Mouse (Mus musculus) urinary bladder, postnatal 4 days (tissue): ENCODE results near the gene Rpl7l1.

Source experiments
- DNase-seq, 2 experiments: peaks; one replicate each; pipeline ENCODE4 v3.0.0; 2021 to 2022; ENCODE audit warnings: low spot score in 2 of 2

Gene Rpl7l1

DNA sequence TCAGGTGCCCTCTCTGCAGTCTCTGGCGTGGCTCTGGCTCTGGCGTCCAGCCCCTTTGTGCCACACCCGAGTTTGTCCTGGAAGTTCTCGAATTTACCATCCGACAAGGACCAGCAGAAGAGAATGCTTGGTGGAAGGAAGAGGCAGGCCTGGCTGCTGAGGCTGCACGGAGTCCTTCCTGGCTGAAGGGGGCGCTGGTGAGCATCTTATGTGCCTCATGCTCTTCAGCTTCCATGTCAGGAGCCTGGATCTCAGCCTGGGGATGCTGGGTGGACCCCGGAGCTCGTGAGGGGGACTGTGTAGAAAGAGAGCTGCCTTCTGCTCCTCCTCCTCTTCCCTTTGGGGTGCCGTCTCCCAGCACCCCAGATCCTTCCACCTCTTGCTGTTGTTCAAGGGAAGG, 46.3 kb downstream of the Rpl7l1 start:
- no peak for DNase-seq

DNA sequence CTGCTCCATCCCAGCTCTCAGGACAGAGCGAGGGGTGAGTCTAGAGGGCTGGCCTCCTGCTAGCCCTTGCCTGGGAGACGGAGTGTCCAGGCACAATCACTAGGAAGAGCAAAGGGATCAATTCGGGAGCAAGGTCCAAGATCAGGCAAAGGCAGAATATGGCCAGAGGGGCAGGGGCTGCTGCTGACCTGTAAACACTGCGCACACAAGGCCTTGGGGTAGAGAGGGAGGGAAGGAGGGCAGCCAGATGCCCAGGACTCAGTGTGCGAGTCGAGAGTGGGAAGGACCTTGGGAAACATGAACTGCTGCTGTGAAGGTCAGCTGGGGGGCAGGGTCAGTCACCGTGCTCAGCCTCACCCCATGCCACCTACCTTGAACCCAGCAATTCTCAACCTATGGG, 47.2 kb downstream of the Rpl7l1 start:
- no peak for DNase-seq

- DNase-seq = no peak
Observed at GRCm38 (mm10) chr17:46734055-46734454, 48.4 kb downstream of the Rpl7l1 start.

DNA sequence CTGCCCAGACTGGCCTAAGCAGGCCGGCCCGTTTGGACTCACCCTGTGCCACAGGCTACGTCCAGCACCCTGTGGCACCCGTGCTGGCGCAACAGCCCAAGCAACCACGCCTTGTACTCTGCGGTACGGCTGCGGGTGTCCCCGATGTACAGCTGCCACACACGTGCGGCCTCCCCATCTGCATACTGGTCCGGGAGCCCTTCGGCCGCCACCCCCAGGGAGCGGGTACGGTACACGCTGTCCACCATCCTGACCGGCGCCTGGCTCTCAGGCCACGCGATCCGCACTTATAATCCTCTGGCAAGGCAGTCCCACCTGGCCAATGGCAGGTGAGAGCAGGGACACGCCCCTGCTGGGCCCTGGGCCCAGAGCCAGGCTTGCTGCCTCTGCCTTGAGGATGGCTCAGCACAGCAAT, 53.6 kb downstream of the Rpl7l1 start, which contains the start of gene Gnmt:
Gene Gnmt, minus strand, starts transcription at position 265 of the 415 bp plus-strand sequence.
- no peak for DNase-seq

- DNase-seq = no peak
Observed at GRCm38 (mm10) chr17:46728496-46728895, 54.0 kb downstream of the Rpl7l1 start.

- DNase-seq = no peak
Observed at GRCm38 (mm10) chr17:46728021-46728420, 54.5 kb downstream of the Rpl7l1 start.

- no peak for DNase-seq
Observed at GRCm38 (mm10) chr17:46727271-46727670, 55.2 kb downstream of the Rpl7l1 start.

- DNase-seq = no peak
Observed at GRCm38 (mm10) chr17:46725731-46726645, 56.5 kb downstream of the Rpl7l1 start.

DNA sequence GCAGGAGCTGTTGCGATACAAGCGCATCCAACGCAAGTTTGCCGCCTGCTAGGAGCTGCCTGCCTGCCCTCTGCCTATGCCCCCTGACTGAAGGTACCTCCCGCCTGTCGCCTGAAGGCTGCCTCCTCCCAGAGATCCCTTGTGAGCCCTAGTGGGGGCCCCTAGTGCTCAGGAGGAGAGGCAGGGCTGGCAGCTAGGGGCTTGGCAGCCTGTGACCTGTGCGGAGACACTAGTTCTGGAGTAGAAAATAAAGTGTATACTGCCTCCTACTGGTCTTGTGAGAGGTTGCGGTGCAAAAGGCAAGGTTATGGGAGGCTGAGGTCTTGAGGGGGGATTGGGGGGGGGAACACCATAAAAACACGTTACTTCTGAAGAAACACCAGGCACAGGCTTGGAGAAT, 57.2 kb downstream of the Rpl7l1 start:
- no peak for DNase-seq

DNA sequence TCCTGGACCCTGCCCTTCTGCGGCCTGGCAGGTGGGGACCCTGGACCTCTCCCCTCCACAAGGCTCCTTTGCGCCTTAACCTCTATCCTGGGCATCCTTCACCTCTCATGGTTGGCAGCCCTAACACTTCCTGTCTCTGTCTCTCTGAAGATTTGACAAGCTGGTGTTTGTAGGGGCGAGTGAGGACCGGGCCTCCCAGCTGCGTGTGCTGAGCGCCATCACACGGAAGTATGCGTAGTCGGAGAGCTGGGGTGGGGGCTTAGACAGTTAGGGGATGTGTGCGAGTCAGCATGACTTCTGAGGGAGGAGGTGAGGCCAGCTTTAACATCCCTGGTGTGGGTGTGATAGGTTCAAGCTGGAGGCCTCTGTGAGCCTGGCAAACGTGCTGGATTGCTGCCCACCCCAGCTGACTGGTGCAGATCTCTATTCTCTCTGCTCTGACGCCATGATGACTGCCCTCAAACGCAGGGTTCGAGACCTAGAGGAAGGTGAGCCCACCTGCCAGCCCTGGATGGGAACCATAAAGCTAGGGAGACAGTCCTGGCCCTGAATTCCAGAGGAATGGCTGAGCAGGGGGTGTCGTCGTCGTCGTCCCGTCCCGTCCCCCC, 57.9 kb downstream of the Rpl7l1 start:
- DNase-seq = no peak
